Mouse (Mus musculus) embryonic facial prominence, embryonic 10.5 days (tissue): ENCODE measurements around the gene Gm20767. TPM values are rescaled to one million over a fixed set of nuclear protein-coding genes. Genes with fewer than 3 reads are reported as not detected.

ENCODE experiments used
- polyA plus RNA-seq: library from polyadenylated mRNA; unstranded; fragments of >200 nt; fragmentation: Nextera tagmentation; extraction: Ambion mirVana; gene quantifications from 2 replicates; pipeline ENCODE4 v1.2.1, GENCODE M21; 2016

Gm20767 gene
- polyA plus RNA-seq, 1 experiment from 2014 or later = not detected

Other genes with a start within 250 kb of the Gm20767 start
- gene Tcstv1, start 245.5 kb upstream of the Gm20767 start, polyA plus RNA-seq = not detected in 2 replicates
- not detected in 2 replicates for gene Gm21761, start 211.0 kb upstream of the Gm20767 start, polyA plus RNA-seq
- not detected in 2 replicates for gene B020031M17Rik, start 189.4 kb upstream of the Gm20767 start, polyA plus RNA-seq
- gene Gm36079, start 113.2 kb upstream of the Gm20767 start, polyA plus RNA-seq = not detected in 2 replicates
- not detected in 2 replicates for gene Gm21188, start 88.1 kb upstream of the Gm20767 start, polyA plus RNA-seq
- gene Gm21818, start 32.2 kb downstream of the Gm20767 start, polyA plus RNA-seq = not detected in 2 replicates
- not detected in 2 replicates for gene Gm21762, start 75.7 kb downstream of the Gm20767 start, polyA plus RNA-seq
- not detected in 2 replicates for gene Gm21731, start 98.9 kb downstream of the Gm20767 start, polyA plus RNA-seq
- not detected in 2 replicates for gene AF067061, start 122.9 kb downstream of the Gm20767 start, polyA plus RNA-seq
- gene BC147527, start 160.1 kb downstream of the Gm20767 start, polyA plus RNA-seq = not detected in 2 replicates
- not detected in 2 replicates for gene Tcstv3, start 176.6 kb downstream of the Gm20767 start, polyA plus RNA-seq